Mouse (Mus musculus): ENCODE data around the gene Irf2bp2.
A peak's percentile ranks its signal among the peaks of the same experiment; 100 is the strongest.

Irf2bp2 gene

GRCm38 (mm10) chr8:126593889-126594480, at the start of gene Irf2bp2:
Irf2bp2 (minus strand) TSS chr8:126593986.
- peak; percentile 96 for DNase-seq (ENCODE audit: low read depth, low spot score)

GRCm38 (mm10) chr8:126642665-126643064, 48.9 kb upstream of the Irf2bp2 start:
- DNase-seq (ENCODE audit: low read depth, low spot score), result no peak

GRCm38 (mm10) chr8:126641568-126642295, 47.9 kb upstream of the Irf2bp2 start:
- no peak for DNase-seq (ENCODE audit: low read depth, low spot score)

- DNase-seq (ENCODE audit: low read depth, low spot score), result no peak
Observed at GRCm38 (mm10) chr8:126639161-126639560, 45.4 kb upstream of the Irf2bp2 start.

GRCm38 (mm10) chr8:126638027-126638426, 44.2 kb upstream of the Irf2bp2 start:
- no peak for DNase-seq (ENCODE audit: low read depth, low spot score)

GRCm38 (mm10) chr8:126634541-126635048, 40.8 kb upstream of the Irf2bp2 start:
- no peak for DNase-seq (ENCODE audit: low read depth, low spot score)

- DNase-seq (ENCODE audit: low read depth, low spot score), result no peak
Observed at GRCm38 (mm10) chr8:126628616-126629015, 34.8 kb upstream of the Irf2bp2 start.

- no peak for DNase-seq (ENCODE audit: low read depth, low spot score)
Observed at GRCm38 (mm10) chr8:126626415-126626814, 32.6 kb upstream of the Irf2bp2 start.

- DNase-seq (ENCODE audit: low read depth, low spot score), result no peak
Observed at GRCm38 (mm10) chr8:126622111-126622795, 28.5 kb upstream of the Irf2bp2 start.

- no peak for DNase-seq (ENCODE audit: low read depth, low spot score)
Observed at GRCm38 (mm10) chr8:126620721-126621120, 26.9 kb upstream of the Irf2bp2 start.

GRCm38 (mm10) chr8:126619487-126619886, 25.7 kb upstream of the Irf2bp2 start:
- DNase-seq (ENCODE audit: low read depth, low spot score), result no peak

GRCm38 (mm10) chr8:126617665-126618064, 23.9 kb upstream of the Irf2bp2 start:
- no peak for DNase-seq (ENCODE audit: low read depth, low spot score)

GRCm38 (mm10) chr8:126616736-126617135, 22.9 kb upstream of the Irf2bp2 start:
- no peak for DNase-seq (ENCODE audit: low read depth, low spot score)

- DNase-seq (ENCODE audit: low read depth, low spot score), result no peak
Observed at GRCm38 (mm10) chr8:126615765-126616164, 22.0 kb upstream of the Irf2bp2 start.

- DNase-seq (ENCODE audit: low read depth, low spot score), result no peak
Observed at GRCm38 (mm10) chr8:126614740-126615132, 20.9 kb upstream of the Irf2bp2 start.

- no peak for DNase-seq (ENCODE audit: low read depth, low spot score)
Observed at GRCm38 (mm10) chr8:126614062-126614739, 20.4 kb upstream of the Irf2bp2 start.

- no peak for DNase-seq (ENCODE audit: low read depth, low spot score)
Observed at GRCm38 (mm10) chr8:126613143-126613542, 19.4 kb upstream of the Irf2bp2 start.

GRCm38 (mm10) chr8:126612739-126613138, 19.0 kb upstream of the Irf2bp2 start:
- no peak for DNase-seq (ENCODE audit: low read depth, low spot score)

- DNase-seq (ENCODE audit: low read depth, low spot score), result no peak
Observed at GRCm38 (mm10) chr8:126610713-126611112, 16.9 kb upstream of the Irf2bp2 start.

GRCm38 (mm10) chr8:126609556-126610263, 15.9 kb upstream of the Irf2bp2 start:
- DNase-seq (ENCODE audit: low read depth, low spot score), result no peak

GRCm38 (mm10) chr8:126603241-126603947, 9.6 kb upstream of the Irf2bp2 start:
- DNase-seq (ENCODE audit: low read depth, low spot score), result no peak
